Mouse (Mus musculus): ENCODE results near the gene Map3k7cl.

GRCm38 (mm10) chr16:87634709-87635108 is 81.6 kb downstream of the Map3k7cl start:
- TF ChIP-seq CTCF (conservative IDR thresholded peaks at IDR 0.05; ENCODE audit: insufficient read depth, insufficient read length, low read depth, low read length) (no peak), POLR2A (IDR thresholded peaks at IDR 0.05; ENCODE audit: low read depth, low read length) (no peak)
